Mouse (Mus musculus) myocyte (in vitro differentiated cells): Measurements from ENCODE around the gene Ada.

Experiments used
- E2F4 ChIP-seq: IDR thresholded peaks from one replicate; pipeline ENCODE4 v1.6.1; 2011; ENCODE audit warnings: mild to moderate bottlenecking, control low read depth, moderate library complexity; ENCODE audit not compliant: insufficient read depth
- MYOG ChIP-seq, 3 experiments: IDR thresholded peaks; one replicate each; pipeline ENCODE4 v1.6.1; 2011; ENCODE audit warnings: control low read depth in 2 of 3, low read depth in 2 of 3, mild to moderate bottlenecking in 2 of 3; ENCODE audit not compliant: insufficient read length in 2 of 3, control insufficient read depth in 1 of 3, insufficient read depth in 1 of 3
- POLR2A ChIP-seq: IDR thresholded peaks from one replicate; pipeline ENCODE4 v1.6.1; 2011; ENCODE audit warnings: low read depth, mild to moderate bottlenecking, control low read depth, moderate library complexity; ENCODE audit not compliant: insufficient read length
- USF1 ChIP-seq: IDR thresholded peaks from one replicate; pipeline ENCODE4 v1.6.1; 2011; ENCODE audit warnings: low read depth, mild to moderate bottlenecking, control low read depth, moderate library complexity

GRCm38 (mm10) chr2:163778896-163779295 lies 28.9 kb upstream of the Ada start:
- TF ChIP-seq POLR2A: no peak
- no peak for TF ChIP-seq E2F4
- no peak for TF ChIP-seq MYOG (IDR thresholded peaks at IDR 0.05; ENCODE audit: control insufficient read depth in 1 of 3, insufficient read depth in 1 of 3, insufficient read length in 2 of 3, low read depth in 2 of 3)
- TF ChIP-seq USF1: no peak
